Mouse (Mus musculus): Measurements from ENCODE around the gene Rnf8. TPM values are rescaled to one million over a fixed set of nuclear protein-coding genes. Genes with fewer than 3 reads are reported as not detected.

Rnf8 gene
- polyA plus RNA-seq (2015; fragmentation: Nextera tagmentation; extraction: Ambion mirVana) = 20.9 and 22.3 TPM in 2 replicates

DNA sequence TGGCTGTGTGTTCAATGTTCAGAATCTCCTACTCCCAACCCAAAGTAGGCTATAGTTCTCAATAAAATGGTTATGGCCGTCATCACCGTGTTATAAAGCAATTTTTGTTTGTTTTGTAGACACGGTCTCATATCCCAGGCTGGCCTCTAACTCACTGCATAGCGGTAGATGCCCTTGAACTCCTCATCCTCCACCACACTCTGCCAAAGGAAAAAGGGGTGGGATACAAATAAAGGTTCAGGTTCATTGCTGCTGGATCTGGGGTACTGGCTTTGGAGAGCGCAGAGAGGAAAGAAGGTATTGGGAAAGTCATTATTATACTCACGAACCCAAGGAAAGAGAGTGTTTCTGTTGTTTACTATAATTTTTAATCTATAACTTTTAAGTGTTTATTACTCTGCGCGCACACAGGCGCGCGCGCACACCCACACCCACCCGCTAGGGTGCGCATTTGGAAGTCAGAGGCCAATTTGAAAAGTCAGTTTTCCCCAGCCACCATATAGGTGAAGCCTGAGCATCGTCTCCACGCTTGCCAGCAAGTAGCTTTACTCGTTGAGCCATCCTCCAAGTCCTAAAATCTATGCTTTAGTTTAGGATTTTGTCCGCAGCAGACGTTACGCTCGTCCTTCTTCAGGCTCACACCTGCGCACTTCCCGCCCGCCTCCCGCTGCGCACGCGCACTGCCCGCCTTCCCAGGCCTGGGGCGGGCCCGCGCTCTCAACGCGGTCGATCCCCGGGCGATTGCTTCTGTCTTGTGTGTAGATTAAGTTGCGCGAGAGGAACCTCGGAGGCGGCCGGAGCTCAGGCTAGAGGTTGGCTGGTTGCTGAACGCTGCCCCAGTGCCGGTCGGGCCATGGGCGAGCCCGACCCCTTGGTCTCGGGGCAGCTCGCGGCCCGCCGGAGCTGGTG, at the start of gene Rnf8, which contains the start of gene Gm28043:
Rnf8 (plus strand) TSS at position 676 of the 909 bp plus-strand sequence.
Gm28043 (plus strand) TSS at position 762 of the 909 bp plus-strand sequence.
- Histone ChIP-seq H3K9ac (replicated peaks) (peak within 1 kb of the TSS; percentile 99), H3K4me3 (ENCODE audit: low read depth, low read length) (peak within 1 kb of the TSS; percentile 99), H3K9me3 (ENCODE audit: low read length) (no peaks in the 10 kb centered on the region), H3K4me2 (ENCODE audit: low read depth, low read length) (peak within 1 kb of the TSS; percentile 80), H3K27me3 (ENCODE audit: insufficient read depth, low read length) (no peaks in the 10 kb centered on the region), H3K4me1 (ENCODE audit: insufficient read depth) (peaks cover 21% of the 10 kb centered on the region), H3K27ac (ENCODE audit: low read depth) (peak within 1 kb of the TSS; percentile 96), H3K36me3 (replicated peaks; ENCODE audit: insufficient read depth, low read length) (0 out of 2 replicates have a peak, but pooled peaks cover 2% of the 10 kb centered on the region)
- ATAC-seq (peak; percentile 97), DNase-seq (peak; percentile 96)
- WGBS (ENCODE audit: insufficient replicate concordance) = 1% methylated on average over 49 of the region's 52 CpGs
- TF ChIP-seq CTCF (IDR thresholded peaks at IDR 0.05; ENCODE audit: low read depth) (peak; percentile 72), EP300 (IDR thresholded peaks at IDR 0.05; ENCODE audit: low read depth) (no peak)

DNA sequence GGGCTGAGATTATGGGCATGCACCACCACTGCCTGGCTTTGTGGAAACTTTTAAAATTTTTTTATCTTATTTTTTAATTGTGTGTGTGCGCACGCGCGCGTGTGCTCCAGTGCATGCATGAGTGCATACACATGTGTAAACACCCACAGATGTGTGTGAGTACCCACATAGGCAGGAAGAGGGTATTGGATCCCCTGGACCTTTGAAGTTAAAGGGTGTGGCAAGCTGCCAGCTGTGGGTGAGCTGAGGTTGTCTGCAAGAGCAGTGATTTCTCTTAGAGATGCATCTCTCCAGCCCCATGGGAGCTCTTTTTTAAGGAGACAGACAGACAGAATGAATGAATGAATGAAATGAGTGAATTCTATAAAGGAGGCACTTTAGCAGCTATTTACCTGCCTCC, 49.1 kb upstream of the Rnf8 start:
- H3K27me3 ChIP-seq (ENCODE audit: insufficient read depth, low read length) = no peaks in the 10 kb centered on the region
- ATAC-seq = no peak
- no peak overlapping the region for H3K4me2 ChIP-seq (ENCODE audit: low read depth, low read length)
- no peak for DNase-seq
- WGBS (ENCODE audit: insufficient replicate concordance) = 96% methylated on average over 5 of the region's 5 CpGs
- no peak for TF ChIP-seq EP300 (IDR thresholded peaks at IDR 0.05; ENCODE audit: low read depth)
- no peak for TF ChIP-seq CTCF (IDR thresholded peaks at IDR 0.05; ENCODE audit: low read depth)
- H3K27ac ChIP-seq (ENCODE audit: low read depth) = no peak overlapping the region
- H3K9ac ChIP-seq (replicated peaks) = no peak overlapping the region
- no peaks in the 10 kb centered on the region for H3K9me3 ChIP-seq (ENCODE audit: low read length)
- no peak overlapping the region for H3K4me3 ChIP-seq (ENCODE audit: low read depth, low read length)
- H3K4me1 ChIP-seq (ENCODE audit: insufficient read depth) = no peaks in the 10 kb centered on the region
- peaks cover 13% of the 10 kb centered on the region for H3K36me3 ChIP-seq (replicated peaks; ENCODE audit: insufficient read depth, low read length)

DNA sequence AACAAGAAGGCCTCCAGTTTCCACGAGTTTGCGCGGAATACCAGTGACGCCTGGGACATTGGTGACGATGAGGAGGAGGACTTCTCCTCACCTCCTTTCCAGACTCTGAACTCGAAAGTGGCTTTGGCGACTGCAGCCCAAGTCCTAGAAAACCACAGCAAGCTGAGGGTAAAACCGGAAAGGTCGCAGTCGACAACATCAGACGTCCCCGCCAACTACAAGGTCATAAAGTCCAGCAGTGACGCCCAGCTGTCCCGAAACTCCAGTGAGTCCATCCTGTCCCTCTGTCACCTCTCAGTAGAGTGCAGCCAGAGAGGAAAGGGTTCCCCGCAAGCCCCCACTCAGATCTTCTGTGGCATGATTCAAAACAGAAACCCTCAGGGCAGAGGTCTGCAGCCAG, 46.2 kb upstream of the Rnf8 start:
- Histone ChIP-seq H3K4me2 (ENCODE audit: low read depth, low read length) (no peak overlapping the region), H3K36me3 (replicated peaks; ENCODE audit: insufficient read depth, low read length) (peaks cover 33% of the 10 kb centered on the region), H3K27me3 (ENCODE audit: insufficient read depth, low read length) (no peaks in the 10 kb centered on the region), H3K4me1 (ENCODE audit: insufficient read depth) (no peaks in the 10 kb centered on the region), H3K9me3 (ENCODE audit: low read length) (no peaks in the 10 kb centered on the region), H3K9ac (replicated peaks) (no peak overlapping the region), H3K4me3 (ENCODE audit: low read depth, low read length) (no peak overlapping the region), H3K27ac (ENCODE audit: low read depth) (no peak overlapping the region)
- ATAC-seq (no peak), DNase-seq (no peak)
- WGBS (ENCODE audit: insufficient replicate concordance) = 88% methylated on average over 15 of the region's 15 CpGs
- TF ChIP-seq CTCF (IDR thresholded peaks at IDR 0.05; ENCODE audit: low read depth) (no peak), EP300 (IDR thresholded peaks at IDR 0.05; ENCODE audit: low read depth) (no peak)

DNA sequence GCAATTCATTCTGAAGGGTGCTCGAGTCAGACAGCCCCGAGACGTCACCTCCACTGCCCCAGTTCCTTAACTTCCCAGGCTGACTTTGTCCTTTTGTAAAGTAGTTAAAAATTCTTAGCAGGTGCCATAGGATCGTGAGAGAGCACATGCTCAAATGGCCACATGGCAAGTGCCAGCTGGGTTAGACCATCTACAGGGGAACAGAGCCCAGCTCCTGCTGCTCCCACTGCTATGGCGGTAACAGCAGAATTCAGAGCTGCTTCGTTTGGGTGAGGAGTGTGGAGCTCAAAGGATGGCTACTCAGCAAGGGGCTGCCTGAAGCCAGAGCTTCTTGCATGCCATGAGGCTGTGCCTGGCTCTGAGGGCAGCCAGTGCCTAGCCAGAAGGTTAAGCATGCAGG, 44.8 kb upstream of the Rnf8 start:
- WGBS (ENCODE audit: insufficient replicate concordance) = 86% methylated on average over 6 of the region's 6 CpGs

DNA sequence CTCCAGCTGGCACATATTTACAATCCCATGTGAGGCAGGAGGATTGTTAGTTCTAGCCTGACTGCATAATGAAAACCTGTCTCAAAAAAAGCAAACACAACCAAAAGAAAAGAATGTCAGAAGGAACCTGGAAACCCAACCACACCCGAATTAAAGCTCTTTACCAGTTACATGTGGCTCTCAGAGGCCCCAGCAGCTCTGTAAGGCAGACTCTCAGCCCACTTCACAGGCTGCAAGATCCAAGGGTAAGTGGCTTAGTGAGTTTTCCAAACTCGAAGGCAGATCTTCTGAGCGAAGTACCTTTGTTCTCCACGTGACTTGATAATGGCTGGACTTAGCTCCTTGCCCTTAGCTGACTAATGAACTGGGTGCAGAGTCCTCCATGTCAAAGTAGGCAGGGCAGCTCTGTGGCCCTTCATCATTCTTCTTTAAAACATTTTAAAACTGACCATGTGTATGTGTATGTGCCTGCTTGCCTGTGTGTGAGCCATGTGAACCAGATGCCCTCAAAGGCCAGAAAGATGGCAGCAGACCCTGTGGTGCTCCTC, 34.9 kb upstream of the Rnf8 start:
- TF ChIP-seq EP300 (IDR thresholded peaks at IDR 0.05; ENCODE audit: low read depth) (no peak), CTCF (IDR thresholded peaks at IDR 0.05; ENCODE audit: low read depth) (no peak)
- no peaks in the 10 kb centered on the region for H3K9me3 ChIP-seq (ENCODE audit: low read length)
- no peaks in the 10 kb centered on the region for H3K4me1 ChIP-seq (ENCODE audit: insufficient read depth)
- H3K36me3 ChIP-seq (replicated peaks; ENCODE audit: insufficient read depth, low read length) = peaks cover 31% of the 10 kb centered on the region
- ATAC-seq (no peak), DNase-seq (no peak)
- H3K27me3 ChIP-seq (ENCODE audit: insufficient read depth, low read length) = no peaks in the 10 kb centered on the region
- H3K27ac ChIP-seq (ENCODE audit: low read depth) = no peak overlapping the region
- H3K4me2 ChIP-seq (ENCODE audit: low read depth, low read length) = no peak overlapping the region
- 74% methylated on average over 4 of the region's 4 CpGs for WGBS (ENCODE audit: insufficient replicate concordance)
- no peak overlapping the region for H3K9ac ChIP-seq (replicated peaks)
- no peak overlapping the region for H3K4me3 ChIP-seq (ENCODE audit: low read depth, low read length)

More for the DNA sequence above, 44.8 kb upstream of the Rnf8 start:
- no peak overlapping the region for H3K4me3 ChIP-seq (ENCODE audit: low read depth, low read length)
- TF ChIP-seq CTCF (IDR thresholded peaks at IDR 0.05; ENCODE audit: low read depth) = no peak
- TF ChIP-seq EP300 (IDR thresholded peaks at IDR 0.05; ENCODE audit: low read depth) = no peak
- H3K36me3 ChIP-seq (replicated peaks; ENCODE audit: insufficient read depth, low read length) = peaks cover 34% of the 10 kb centered on the region
- no peak overlapping the region for H3K9ac ChIP-seq (replicated peaks)
- no peaks in the 10 kb centered on the region for H3K4me1 ChIP-seq (ENCODE audit: insufficient read depth)
- H3K27me3 ChIP-seq (ENCODE audit: insufficient read depth, low read length) = no peaks in the 10 kb centered on the region
- no peak for ATAC-seq
- H3K4me2 ChIP-seq (ENCODE audit: low read depth, low read length) = no peak overlapping the region
- H3K27ac ChIP-seq (ENCODE audit: low read depth) = no peak overlapping the region
- no peaks in the 10 kb centered on the region for H3K9me3 ChIP-seq (ENCODE audit: low read length)
- DNase-seq = no peak

DNA sequence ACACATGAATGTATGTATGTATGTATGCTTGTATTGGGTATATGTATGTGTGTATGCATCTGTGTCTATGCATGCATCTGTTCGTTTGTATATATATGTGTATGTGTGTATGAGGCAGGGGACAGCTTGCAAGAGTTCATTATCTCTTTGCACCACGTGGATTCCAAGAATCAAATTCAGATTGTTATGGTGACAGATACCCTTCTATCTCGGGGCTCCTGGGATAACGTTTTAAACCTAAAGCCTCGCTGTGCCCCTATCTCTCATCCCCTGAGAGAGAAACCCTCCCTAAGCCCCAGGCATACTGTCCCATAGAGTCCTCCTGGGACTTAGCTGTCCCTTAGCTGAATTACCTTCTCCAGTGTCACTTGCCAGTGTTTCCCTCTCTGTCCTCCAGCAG, 31.0 kb upstream of the Rnf8 start:
- Histone ChIP-seq H3K4me3 (ENCODE audit: low read depth, low read length) (no peak overlapping the region), H3K9ac (replicated peaks) (no peak overlapping the region), H3K27me3 (ENCODE audit: insufficient read depth, low read length) (no peaks in the 10 kb centered on the region), H3K36me3 (replicated peaks; ENCODE audit: insufficient read depth, low read length) (peaks cover 11% of the 10 kb centered on the region), H3K9me3 (ENCODE audit: low read length) (no peaks in the 10 kb centered on the region), H3K4me1 (ENCODE audit: insufficient read depth) (no peaks in the 10 kb centered on the region), H3K27ac (ENCODE audit: low read depth) (no peak overlapping the region), H3K4me2 (ENCODE audit: low read depth, low read length) (no peak overlapping the region)
- ATAC-seq = 0 out of 2 replicates have a peak, but pooled peaks have one; percentile 25
- 58% methylated on average over 5 of the region's 5 CpGs for WGBS (ENCODE audit: insufficient replicate concordance)
- TF ChIP-seq EP300 (IDR thresholded peaks at IDR 0.05; ENCODE audit: low read depth) = no peak
- TF ChIP-seq CTCF (IDR thresholded peaks at IDR 0.05; ENCODE audit: low read depth) = no peak
- no peak for DNase-seq
